Mouse (Mus musculus): ENCODE results near the gene Uckl1.

The Uckl1 gene

GRCm38 (mm10) chr2:181584411-181584942, at the start of gene Uckl1:
Uckl1 (minus strand) TSS chr2:181584892.
- no peak for DNase-seq (ENCODE audit: low spot score)

- no peak for DNase-seq (ENCODE audit: low spot score)
Observed at GRCm38 (mm10) chr2:181632624-181633023, 47.9 kb upstream of the Uckl1 start.

- no peak for DNase-seq (ENCODE audit: low spot score)
Observed at GRCm38 (mm10) chr2:181628471-181628870, 43.8 kb upstream of the Uckl1 start.

DNA sequence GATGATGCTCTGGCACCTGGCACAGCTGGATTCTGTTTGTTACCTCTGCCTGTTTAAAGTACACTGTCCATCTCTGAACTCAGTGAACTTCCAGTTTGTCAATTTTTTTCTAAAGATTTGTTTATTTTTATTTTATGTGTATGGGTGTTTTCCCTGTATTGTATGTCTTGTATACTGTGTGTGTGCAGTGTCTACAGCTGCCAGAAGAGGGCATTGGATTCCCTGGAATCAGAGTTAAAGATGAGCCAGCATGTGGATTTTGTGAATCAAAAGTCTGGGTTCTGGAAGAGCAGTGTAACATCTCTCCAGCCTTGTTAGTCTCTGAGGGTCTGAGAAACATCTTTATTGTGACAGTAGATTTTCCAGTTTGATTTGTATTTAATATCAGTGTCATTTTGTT, 38.7 kb upstream of the Uckl1 start:
- DNase-seq (ENCODE audit: low spot score), result peak; percentile 18

- no peak for DNase-seq (ENCODE audit: low spot score)
Observed at GRCm38 (mm10) chr2:181618761-181619495, 34.2 kb upstream of the Uckl1 start.

DNA sequence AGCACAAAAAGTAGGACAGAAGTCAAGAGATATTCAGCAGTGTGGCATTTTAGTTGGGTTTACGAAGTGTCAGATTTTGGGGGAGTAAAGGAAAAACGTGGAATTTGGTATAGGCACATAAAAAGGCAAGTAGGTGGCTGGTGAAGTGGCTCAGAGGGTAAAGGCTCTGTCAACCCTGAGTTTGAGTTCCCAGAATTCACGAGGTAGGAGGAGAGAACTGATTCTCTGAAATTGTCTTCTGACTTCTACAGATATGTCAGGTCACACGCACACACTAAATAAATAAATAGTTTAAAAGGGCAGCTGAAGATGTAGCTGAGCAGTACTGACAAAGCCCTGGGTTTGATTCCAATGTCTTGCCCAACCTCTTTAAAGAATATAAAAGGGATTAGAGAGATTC, 17.7 kb upstream of the Uckl1 start:
- no peak for DNase-seq (ENCODE audit: low spot score)

DNA sequence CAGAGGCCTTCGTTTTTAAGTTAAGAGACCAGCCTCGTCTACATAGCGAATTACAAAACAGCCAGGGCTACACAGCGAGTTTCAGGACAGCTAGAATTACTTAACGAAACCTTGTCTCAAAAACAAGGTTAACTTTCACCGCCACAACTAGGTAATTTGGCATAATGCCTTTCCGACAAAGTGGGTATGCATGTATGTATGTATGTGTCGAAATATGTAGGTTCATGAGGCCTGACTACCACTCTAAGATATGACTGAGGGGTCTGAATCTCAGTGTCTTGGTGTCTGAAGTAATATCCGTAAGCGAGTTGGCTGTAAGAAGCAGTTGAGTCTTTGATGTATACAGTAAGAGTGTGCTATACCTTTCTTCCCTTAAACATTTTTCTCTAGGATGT, 17.1 kb upstream of the Uckl1 start:
- DNase-seq (ENCODE audit: low spot score), result no peak

- DNase-seq (ENCODE audit: low spot score), result peak; percentile 98
Observed at GRCm38 (mm10) chr2:181600828-181601750, 16.4 kb upstream of the Uckl1 start.

GRCm38 (mm10) chr2:181600226-181600758, 15.6 kb upstream of the Uckl1 start:
- no peak for DNase-seq (ENCODE audit: low spot score)

- peak; percentile 63 for DNase-seq (ENCODE audit: low spot score)
Observed at GRCm38 (mm10) chr2:181598454-181599351, 14.0 kb upstream of the Uckl1 start, which contains the start of gene Samd10. Samd10 (minus strand) TSS chr2:181599212.

GRCm38 (mm10) chr2:181597378-181598061, 12.8 kb upstream of the Uckl1 start:
- DNase-seq (ENCODE audit: low spot score), result peak; percentile 58

DNA sequence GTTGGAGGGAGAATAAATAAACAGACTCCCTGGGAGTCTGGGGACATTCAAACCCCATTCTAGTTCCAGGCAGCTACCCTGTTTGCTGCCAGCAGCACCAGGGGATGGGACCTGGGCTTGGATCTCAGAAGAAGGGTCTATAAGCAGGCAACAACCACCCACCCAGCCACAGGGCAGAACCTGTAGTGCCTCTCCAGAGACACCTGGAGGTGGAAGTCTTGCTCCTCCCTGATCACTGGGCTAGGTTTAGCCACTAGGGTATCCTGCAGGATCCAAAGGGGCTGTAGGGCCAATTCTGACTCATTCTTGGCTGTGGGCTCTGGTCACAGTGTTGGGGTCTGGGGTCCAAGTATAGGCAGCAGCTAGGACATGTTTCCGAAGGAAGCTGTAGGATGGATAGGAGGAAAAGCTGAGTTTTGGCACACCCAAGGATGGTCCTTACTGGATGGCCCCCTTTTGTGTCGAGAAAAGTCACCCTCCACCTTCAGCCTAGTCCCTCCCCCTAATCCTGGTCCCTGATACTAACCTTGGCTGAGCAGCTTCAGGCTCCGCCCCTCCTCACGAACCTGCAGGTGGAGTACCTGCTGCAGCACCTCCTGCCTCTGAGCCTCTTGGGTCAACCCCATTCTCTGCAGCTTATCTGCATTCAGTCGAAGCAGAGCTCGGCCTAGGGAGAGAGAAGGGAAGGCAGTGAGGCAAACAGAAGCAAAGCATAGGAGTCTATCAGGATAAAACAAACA, 11.7 kb upstream of the Uckl1 start:
- no peak for DNase-seq (ENCODE audit: low spot score)

- peak; percentile 76 for DNase-seq (ENCODE audit: low spot score)
Observed at GRCm38 (mm10) chr2:181594946-181595696, 10.4 kb upstream of the Uckl1 start.

- DNase-seq (ENCODE audit: low spot score), result no peak
Observed at GRCm38 (mm10) chr2:181593937-181594336, 9.2 kb upstream of the Uckl1 start.

DNA sequence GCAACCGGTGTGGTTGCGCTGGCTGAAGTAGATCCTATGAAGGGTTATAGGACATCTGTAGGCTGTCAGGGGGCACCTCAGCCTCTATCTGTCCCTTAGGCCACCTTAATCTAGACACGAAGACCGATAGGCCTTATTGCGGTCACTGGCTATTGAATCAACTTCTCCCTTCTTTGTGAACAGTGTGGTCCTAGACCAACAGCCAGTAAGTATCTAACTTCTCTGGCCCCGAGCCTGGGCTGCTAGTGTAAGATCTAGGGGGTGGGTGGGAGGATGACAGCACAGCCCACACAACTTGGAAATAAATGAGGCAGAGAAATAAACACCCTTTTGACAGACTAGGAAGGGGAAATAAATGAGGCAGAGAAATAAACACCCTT, 8.3 kb upstream of the Uckl1 start:
- DNase-seq (ENCODE audit: low spot score), result no peak

GRCm38 (mm10) chr2:181592231-181593041, 7.7 kb upstream of the Uckl1 start, which contains the start of gene Zfp512b:
Zfp512b (minus strand) TSS chr2:181592803.
- DNase-seq (ENCODE audit: low spot score), result peak; percentile 76

DNA sequence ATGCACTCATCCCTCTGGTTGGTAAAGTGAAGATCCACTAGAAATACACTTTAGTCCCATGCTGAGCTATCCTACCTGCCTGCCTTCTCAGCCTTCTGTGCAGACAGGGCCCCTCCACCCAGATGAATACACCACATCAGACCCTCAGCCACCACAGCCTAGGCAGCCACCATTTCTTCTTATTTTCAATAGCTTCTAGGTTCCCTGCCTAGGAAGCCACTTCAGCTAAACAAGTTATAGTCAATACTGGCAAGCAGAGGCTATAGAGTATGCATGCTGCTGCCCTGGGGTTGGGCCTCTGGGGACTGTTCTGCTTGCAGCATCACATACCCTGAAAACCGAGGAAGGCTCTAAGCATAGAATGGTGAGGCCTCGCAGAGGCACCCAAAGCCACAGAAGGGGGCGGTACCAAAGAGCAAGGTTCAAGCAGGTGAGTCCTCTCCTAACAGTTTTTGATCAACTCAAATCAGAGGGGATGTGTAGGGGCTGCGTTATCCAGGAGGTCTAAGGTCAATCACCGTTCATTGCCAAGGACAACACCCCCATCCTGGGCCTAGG, 6.9 kb upstream of the Uckl1 start, which contains the start of gene Prpf6:
Gene Prpf6 (plus strand): TSS at position 341 of the 558 bp plus-strand sequence.
- DNase-seq (ENCODE audit: low spot score), result no peak

- DNase-seq (ENCODE audit: low spot score), result no peak
Observed at GRCm38 (mm10) chr2:181590471-181590870, 5.8 kb upstream of the Uckl1 start.
